Mouse (Mus musculus) right cerebral cortex, adult 18-20 months (tissue): ENCODE measurements around the gene H2-DMa.
"Not testable (repeated sequence)": the region's sequence is repeated elsewhere in the genome, so short reads cannot be mapped to it uniquely, and the experiment has no call there.

Source experiments
- DNase-seq: peaks from one replicate; pipeline ENCODE4 v3.0.0; 2022; ENCODE audit warnings: mixed read lengths

H2-DMa gene

GRCm38 (mm10) chr17:34127475-34127874 is 8.1 kb downstream of the H2-DMa start:
- DNase-seq = no peak

DNA sequence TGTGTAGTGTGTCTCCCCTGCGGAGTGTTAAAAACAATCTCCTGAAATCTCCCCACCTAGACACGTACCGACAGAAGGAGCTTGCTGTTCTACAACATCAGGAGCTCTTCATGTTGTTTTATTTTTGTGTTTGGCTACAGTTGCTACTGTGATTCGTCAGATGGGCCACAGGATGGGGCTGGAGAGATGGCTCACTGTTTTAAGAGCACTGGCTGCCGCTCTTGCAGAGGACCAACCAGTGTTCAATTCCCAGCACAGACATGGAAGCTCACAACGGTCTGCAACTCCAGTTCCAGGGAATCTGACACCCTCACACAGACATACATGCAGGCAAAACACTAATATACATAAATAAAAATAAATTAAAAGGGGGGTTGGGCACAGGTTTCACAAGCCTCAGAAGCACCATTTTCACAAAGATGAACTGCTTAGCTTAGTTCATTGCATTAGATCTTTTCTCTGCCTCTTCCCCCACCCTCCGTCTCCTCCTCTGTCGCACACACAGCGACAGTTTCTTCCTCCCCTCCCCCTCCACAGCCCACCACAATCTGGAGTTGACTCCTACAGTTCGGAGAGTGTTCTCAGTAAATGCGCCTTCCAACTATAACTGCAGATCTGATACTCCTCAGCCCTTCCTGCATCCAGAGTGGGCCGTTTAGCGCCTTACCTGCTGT is 9.1 kb downstream of the H2-DMa start:
- DNase-seq = peak; percentile 67

DNA sequence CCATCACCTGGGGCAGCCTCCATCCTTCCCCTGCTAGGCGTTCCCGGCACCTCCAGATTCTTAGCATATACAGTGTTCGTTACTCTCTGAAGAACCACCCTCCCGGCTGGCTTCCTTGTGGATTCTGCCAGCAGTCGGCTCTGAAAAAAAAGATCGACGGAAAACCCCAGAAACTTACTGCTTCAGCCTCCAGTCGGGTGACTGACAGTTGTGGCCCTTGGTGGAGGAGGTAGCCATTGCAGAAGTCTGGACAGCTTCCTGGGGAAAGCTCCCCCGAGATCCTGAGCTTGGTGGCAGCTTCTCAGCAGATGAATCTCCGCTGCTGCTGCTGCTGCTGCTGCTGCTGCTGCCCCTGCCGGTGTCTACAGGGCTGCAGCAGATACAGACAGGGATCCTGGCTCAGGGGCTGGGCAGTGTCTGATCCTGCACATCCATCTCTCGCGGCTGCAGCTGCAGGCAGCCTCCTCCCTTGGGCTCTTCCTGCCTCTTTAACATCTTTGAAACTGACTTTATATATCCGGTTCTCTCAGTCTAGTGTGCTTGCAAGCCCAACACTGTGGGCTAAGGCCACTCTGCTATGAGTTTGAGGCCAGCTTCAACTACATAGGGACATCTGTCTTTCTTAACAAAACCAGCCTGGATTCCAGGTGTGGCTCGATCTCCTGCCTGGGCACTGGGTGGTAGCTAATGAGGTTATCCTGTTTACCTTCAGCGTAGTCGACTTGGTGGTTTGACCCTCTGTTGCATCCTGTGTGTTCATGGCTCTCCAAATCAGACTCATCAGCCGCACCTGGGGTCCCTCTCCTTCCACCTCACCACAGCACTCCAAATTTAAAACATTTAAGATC is 9.8 kb downstream of the H2-DMa start:
- peak; percentile 46 for DNase-seq

- no peak for DNase-seq
These were observed 11.0 kb downstream of the H2-DMa start for GRCm38 (mm10) chr17:34130073-34130947.

DNA sequence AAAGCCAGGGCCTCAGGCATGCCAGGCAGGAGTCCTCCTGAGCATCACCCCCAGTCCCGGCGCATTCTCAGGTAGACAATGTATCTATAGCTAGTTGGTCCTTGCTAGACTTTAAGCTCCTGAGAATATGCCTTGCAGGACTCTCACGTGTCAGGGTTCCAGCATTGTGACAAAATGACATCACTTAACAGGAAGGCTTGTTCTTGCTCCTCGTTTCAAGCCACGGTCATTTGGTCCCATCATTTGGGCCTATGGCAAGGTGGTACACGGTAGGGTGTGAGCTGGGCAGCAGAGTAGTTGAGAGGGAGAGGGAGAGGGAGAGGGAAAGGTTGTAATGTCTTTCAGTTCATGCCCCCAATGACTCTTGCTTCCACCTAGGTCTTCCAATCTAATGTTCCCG is 12.6 kb downstream of the H2-DMa start:
- DNase-seq = no peak

DNA sequence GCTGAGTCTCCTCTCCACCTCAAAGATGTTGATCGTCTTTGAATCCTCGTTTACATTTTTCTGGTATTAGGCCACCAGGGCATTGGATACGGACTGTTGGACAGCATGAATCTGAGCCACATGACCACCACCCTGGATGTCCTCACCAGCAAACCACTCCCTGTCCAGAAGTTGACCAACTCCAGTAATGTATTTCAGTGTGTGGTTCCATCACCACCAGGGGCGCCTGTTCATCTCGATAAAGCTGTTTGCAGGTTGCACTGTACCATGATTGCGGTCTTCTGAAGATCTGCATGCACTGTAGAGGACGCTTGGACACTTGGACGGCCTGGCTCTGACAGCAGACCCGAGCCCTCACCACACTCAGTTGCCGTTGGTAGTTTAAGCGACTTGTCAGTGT is 13.9 kb downstream of the H2-DMa start:
- no peak for DNase-seq

DNA sequence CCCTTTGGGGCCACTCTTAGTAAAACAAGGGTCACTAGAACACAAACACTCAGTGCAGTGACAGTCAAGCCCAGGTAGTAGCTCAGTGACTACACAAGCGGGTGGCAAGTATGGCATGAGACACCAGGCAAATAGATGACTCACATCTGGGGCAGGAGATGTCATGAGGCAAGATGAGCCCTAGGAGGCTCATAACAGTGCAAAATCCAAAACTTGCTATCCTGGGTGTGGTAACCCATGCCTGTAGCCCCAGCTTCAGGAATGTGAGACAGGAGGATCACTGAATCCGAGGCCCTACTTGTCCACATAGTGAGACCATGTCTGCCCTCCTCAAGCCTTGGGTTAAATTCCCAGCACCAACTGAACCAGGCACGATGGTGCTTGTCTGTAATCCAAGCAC is 15.1 kb downstream of the H2-DMa start:
- no peak for DNase-seq

GRCm38 (mm10) chr17:34135297-34136224 is 16.2 kb downstream of the H2-DMa start:
- DNase-seq = peak; percentile 98

DNA sequence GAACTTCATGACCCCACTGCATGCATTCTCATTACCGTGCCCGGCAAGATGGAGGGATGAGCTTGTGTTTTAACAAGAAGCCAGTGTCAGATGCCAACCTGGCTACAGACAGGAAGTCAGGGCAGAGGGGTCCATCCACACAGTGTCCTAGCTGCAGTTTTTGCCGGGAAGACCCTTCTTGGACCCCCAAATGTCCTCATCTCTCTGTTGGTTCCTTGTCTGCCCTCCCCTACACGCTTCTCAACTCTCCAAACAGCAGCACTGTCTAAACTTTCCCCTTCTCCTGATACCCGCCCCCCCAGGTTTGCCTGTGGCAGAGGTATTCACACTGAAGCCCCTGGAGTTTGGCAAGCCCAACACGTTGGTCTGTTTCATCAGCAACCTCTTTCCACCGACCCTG is 18.3 kb downstream of the H2-DMa start:
- no peak for DNase-seq

DNA sequence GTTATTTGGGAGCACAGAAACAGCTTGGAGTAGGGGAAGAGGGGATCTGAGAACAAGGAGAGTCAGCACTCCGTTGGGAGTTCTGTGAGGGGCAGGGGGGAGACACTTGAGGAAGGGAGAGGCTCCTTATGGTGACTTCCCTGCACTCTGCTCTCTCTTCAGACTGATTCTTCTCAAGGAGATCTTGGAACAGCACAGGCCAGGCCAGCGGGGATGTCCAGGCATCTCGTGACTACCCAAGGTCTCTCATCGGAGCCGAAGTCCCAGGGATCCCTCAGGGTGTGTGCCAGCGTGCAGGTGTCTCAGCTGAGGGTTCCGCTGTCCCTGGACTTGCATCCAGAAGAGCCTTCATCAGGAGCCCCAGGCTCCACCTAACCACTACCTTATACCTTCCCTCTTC is 19.3 kb downstream of the H2-DMa start:
- DNase-seq = no peak

- no peak for DNase-seq
These were observed 20.1 kb downstream of the H2-DMa start for GRCm38 (mm10) chr17:34139416-34139815.

DNA sequence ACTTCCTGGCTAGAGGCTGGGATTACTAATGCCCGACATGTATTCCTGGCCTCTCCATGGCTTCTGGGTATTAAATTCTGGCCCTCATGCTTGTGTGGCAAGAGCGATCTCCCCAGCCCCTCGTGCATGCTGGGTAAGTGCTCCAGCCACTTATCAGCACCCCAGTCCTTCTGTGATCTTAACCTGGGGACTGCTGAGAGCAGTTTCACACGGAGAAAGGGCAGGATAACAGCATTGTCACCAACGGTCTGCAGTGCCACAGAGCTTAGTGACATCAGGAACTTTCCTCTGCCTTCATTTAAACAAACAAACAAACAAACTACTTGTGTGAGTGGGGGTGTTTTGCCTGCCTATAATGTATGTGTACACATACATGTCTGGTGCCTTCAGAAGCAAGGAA is 20.9 kb downstream of the H2-DMa start:
- DNase-seq = no peak

DNA sequence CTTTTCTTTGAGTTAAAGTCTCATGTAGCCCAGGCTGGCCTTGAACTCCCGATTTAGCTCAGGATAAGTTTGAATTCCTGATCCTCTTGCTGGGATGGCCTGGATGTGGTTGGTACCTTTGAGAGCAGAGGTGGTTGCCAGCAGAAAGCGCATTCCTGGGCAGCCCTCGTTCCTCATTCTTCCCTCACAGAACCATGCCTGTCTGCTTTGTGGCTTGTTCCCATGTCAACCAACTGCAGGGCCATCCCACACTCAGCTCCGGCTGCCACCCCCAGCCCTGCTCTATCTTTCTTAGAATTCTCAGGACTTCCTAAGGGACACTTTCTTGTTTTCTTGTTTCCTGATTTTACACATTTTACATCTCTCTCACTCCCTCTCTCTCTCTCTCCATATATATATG is 22.1 kb downstream of the H2-DMa start:
- peak; percentile 50 for DNase-seq

- no peak for DNase-seq
These were observed 23.2 kb downstream of the H2-DMa start for GRCm38 (mm10) chr17:34142456-34143010.

GRCm38 (mm10) chr17:34143033-34143432 is 23.7 kb downstream of the H2-DMa start, which contains the start of gene H2-DMb2:
Gene H2-DMb2 (plus strand): TSS chr17:34143307.
- no peak for DNase-seq

DNA sequence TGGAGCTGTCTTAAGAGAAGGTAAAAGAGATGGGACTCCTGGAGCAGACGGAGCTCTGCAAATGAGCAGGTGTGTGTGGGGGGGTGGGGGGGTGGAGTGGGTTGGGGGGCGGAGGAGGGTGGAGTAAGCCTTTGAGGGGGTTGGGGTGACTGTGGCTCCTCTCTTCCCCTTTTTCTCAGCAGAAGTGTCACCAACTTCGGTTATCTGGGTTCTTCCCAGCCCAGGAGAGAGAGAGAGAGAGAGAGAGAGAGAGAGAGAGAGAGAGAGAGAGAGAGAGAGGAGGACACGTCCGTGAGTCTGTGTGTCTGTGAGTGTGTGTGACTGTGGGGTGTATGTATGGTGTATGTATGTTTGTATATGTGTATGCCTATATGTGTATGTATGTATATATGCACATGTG is 24.1 kb downstream of the H2-DMa start:
- DNase-seq = no peak

- DNase-seq = not testable (repeated sequence)
These were observed 24.9 kb downstream of the H2-DMa start for GRCm38 (mm10) chr17:34144221-34144620.

- no peak for DNase-seq
These were observed 25.6 kb downstream of the H2-DMa start for GRCm38 (mm10) chr17:34144960-34145371.

DNA sequence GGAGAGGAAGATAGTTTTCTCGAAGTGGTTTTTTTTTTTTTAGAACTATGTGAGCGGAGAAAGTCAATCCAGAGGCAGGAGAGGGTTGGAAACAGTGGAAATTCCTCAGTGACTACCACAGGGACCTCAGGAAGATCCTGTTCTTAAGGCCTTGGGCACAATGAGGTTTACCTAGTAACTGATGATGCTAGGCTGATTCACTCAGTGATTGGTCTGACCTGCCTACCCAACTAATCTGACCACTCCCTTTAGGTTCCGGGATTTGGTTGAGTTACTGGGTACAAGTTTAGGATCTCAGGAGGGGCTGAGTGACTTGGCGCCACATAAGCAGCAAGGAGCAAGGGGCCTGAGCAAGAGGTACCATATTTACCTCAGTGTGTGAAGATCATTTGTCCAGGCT is 33.6 kb downstream of the H2-DMa start, which contains the start of gene H2-DMb1:
Gene H2-DMb1, plus strand, starts transcription at position 150 of the 400 bp plus-strand sequence.
- peak; percentile 41 for DNase-seq

DNA sequence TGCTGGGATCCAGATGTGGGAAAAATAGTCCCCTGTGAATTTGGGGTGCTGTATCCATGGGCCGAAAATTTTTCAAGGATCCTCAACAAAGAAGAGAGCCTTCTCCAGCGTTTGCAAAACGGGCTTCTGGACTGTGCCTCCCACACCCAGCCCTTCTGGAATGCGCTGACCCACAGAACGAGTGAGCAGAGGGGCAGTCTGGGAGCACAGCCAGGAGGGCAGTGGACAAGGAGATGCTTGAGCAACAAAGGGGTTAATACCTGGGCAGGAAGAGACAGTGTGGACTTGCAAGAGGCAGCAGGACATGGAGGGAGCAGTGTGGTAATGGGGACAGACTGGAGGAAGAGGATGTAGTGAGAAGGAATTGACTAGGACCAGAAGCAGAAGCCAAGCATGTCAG is 36.2 kb downstream of the H2-DMa start:
- DNase-seq = no peak

- DNase-seq = no peak
These were observed 45.0 kb downstream of the H2-DMa start for GRCm38 (mm10) chr17:34164202-34164895.
